Mouse (Mus musculus): ENCODE results near the gene Ube2d1. TPM values are rescaled to one million over a fixed set of nuclear protein-coding genes. Genes with fewer than 3 reads are reported as not detected.

Gene Ube2d1
- 24.2 and 26.2 TPM in 2 replicates for total RNA-seq (2021)
- long read RNA-seq, transcript Ube2d1-201 (7 exons, 1,431 nt), result major isoform, 7 of 11 reads
- long read RNA-seq, partial matches to known transcripts, result 2 of 11 reads
- long read RNA-seq, other reads (novel, unspliced or antisense), result 2 of 11 reads

DNA sequence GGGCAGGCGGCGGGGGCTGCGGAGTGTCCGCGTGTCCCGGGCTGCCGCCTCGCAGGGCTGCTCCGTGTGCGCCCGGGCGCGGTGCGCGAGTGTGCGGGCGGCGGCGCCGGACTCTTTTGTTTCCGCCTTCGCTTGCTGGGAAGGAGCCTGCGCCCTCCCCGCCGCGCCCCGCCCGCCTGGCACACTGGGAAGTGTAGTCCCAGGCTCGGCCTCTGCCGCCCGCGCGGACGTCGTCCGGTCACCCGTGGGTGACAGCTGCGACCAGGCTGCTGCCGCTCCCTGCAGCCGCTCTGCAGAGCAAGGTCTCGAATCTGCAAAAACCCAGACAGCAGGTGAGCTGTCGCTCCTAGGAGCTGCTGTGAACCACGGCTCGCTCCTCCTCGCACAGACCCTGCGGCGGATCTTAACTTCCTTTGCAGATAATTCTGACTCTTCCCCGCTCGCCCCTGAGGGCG lies at the start of gene Ube2d1:
TSS of gene Ube2d1 (minus strand) at position 137 of the 455 bp plus-strand sequence.
- DNase-seq, result peak; percentile 92

DNA sequence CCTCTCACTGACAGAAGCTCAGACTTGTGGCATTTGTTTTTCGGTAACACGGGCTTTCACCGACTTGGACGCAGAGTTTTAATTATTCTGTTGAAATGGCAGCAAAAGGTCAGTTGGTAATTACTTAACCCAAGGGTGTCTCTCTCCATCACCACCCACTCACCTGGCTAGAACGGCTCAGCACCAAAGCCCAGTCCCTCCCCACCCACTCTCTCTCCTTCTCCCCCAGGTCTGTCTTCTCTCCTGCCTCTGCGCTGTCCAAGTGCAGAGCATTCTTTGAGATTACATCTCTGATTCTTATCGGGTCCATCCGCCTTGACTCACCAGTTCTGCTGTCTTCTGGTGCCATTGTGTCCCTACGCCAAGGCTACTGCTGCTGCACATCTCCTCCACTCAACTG lies 47.8 kb upstream of the Ube2d1 start:
- DNase-seq, result no peak

DNA sequence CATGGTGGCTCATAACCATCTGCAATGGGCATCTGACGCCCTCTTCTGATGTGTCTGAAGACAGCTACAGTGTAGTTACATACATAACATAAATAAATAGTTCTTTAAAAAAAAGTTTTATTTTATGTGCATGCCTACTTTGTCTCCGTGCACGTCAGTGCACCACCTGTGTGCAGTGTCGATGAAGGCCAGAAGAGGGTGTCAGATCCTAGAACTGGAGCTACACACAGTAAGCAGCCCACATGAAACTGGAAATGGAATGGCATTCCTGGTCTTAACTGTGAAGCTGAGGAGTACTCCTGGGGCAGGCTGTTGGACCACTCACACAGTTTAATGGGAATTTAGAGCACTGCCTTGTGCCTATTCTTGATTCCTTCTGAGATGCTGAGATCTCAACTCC lies 47.3 kb upstream of the Ube2d1 start:
- DNase-seq, result no peak

DNA sequence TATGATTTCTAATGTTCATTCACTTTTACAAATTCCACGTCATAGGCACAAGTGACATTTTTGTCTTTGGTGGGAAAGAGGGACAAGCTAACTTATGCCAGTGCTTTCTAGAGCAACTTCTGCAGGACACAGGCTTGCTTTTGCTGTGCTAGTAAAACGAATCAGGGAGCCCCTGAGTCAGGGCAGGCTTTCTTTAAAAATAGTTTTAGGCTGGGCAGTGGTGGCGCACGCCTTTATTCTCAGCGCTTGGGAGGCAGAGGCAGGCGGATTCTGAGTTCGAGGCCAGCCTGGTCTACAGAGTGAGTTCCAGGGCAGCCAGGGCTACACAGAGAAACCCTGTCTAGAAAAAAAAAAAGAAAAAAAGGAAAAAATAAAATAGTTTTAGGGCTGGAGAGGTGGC lies 46.8 kb upstream of the Ube2d1 start:
- no peak for DNase-seq

DNA sequence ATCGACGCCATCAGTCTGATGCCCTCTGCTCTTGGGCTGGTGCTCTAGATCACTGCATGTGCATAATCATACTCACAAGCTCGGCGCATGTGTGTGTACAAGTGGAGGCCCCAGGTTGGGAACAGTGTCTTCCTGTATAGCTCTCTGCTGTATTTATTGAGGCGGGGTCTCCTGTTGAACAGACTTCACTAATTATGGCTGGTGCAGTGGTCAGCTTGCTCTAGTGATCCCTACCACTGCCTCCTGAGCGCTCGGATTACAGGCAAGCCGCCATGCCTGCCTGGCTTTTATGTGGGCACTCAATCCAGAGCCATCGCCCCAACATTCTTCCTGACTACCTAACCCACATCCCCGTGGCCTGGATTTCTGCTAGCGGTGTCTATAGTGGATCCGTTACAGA lies 45.0 kb upstream of the Ube2d1 start:
- DNase-seq, result no peak

DNA sequence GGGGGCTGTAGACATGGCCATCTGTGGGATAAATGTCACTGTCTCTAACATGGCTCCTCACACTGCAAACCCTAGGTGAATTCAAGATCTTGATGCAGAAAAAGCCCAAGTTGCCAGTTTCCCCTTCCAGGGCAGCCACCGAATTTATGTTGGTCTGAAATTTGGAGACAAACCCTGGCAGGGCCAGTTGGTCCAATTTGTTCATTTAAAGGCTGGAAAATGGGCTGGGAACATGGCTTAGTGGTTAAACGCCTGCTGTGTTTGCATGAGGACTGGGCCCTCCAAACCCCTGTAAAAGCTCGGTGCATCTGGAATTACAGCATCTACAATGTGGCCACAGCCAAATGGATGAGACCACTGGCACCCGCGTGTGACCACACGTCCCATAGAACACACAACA lies 44.2 kb upstream of the Ube2d1 start:
- DNase-seq, result no peak

DNA sequence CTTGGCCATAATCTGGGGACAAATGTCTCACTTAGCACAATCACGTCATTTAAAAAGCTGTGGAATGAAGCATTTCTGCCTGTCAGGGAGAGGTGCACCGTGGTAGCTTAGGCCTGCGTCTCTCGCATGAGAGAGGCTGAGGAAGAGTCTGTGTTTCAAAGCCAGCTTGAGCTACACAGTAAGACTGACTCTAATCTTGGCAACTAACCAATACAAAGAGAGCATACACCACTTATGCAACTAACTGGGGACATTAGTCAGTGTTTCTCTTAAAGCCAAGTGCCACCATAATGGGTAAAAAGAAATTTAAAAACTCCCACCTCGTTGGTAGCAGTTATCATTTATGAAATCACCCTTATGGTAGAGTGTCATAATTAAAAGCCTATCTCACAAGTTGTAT lies 43.8 kb upstream of the Ube2d1 start:
- DNase-seq, result no peak

DNA sequence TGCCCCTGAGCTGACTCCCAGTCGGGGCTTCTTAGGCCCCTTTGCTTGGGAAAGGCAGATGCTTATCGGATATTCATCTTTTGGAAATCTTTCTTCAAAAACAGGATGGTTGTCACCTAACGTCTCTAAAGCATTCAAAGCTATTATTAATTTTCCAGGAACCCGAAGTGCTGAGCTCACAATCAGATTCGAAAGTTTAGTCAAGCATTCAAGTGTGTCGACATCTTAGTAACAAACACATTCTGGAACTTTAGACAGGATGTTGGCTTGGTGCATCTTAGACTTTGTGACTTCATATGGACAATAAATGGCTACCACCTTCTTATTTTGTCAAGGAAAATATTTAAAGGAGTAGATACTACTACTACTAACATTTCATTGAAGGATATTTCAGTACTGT lies 43.3 kb upstream of the Ube2d1 start:
- DNase-seq, result no peak

DNA sequence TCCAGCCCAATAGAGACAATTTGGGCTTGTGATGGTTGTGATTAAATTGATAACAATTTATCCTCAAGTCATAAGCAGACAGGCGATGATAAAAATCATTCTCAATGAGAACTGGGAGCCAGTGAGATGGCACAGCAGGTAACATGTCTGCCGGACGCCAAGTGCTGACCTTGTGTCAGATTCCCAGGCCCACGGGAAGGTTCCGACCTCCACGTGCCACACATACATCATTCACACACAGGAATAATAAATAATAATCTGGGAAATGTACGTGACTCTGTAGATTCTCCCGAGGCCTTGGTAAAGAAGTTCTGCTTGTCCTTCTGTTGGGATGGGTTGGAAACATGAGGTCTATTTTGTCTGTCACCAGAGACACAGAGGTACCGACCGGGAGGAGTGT lies 42.3 kb upstream of the Ube2d1 start:
- no peak for DNase-seq

DNA sequence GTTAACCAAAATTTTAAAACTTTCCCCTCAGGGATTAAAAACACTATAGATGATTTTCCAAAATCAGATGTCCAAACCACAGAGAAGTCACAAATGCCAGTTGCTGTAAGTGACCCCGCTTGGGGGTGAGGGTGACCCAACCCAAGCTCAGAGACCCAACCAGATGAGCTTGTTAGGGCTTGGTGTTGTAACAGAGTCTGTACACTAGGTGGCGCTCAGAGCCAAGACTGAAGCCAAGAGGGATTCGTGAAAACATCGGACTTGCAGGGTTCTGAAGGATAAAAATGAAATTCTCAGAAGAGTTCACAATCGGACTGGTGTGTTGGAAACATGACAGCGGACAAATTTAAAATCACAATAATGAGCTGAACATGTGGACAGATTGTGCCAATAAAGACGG lies 41.7 kb upstream of the Ube2d1 start:
- DNase-seq, result peak; percentile 65

DNA sequence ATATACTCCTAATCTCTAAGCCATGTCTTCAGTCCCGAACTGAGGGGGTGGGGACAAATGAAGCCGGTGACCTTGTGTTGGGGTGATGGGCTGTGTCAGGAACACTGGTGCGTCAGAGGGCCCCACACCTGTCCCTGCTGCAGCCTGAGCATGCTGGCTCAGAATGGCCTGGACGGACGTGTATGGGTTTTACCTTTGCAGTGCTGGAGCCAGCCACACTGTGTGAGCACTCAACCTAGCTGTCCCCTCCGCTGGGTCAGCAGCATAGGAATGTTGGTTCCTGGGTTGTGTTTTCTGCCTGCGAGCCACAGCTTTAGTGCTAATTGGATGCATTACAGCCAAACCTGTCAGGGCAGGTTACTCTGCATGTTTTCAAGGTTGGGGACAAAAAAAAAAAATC lies 41.1 kb upstream of the Ube2d1 start:
- no peak for DNase-seq

DNA sequence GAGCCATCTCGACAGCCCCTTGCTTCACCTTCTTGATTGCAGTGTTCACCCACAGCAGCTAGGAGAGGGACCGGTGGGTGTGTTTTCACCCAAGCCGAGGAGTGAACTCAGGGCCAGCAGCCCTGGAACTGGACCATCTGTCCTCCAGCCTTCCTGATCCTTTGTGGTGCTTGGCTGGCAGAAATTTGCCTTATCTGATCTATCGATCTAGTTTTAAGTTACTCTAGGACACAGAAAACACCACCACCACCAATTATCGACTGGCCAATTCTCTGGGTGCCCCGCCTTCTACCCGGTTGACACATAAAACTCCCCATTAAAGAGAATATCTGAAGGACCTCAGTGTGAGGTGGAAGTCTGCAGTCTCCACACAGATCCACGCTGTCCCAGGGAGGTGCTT lies 38.6 kb upstream of the Ube2d1 start:
- no peak for DNase-seq

DNA sequence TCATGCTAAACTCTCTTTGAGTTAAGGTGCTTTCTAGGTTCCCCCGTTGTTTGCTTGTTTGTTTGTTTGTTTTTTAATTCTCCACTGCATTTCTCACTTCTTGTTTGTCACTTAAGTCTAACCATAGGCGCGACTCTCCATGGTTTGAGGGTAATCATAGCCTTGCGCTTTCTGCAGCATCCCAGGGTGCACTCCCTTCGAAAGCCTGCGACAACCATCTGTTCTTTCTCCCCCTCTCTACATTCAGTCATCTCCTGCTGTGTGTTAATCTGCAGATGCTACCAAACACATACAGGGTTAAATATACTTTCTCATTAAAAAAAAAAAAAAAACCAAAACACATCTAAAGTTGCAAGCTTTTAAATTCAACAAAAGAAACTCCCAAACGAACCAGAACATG lies 31.4 kb upstream of the Ube2d1 start:
- no peak for DNase-seq

DNA sequence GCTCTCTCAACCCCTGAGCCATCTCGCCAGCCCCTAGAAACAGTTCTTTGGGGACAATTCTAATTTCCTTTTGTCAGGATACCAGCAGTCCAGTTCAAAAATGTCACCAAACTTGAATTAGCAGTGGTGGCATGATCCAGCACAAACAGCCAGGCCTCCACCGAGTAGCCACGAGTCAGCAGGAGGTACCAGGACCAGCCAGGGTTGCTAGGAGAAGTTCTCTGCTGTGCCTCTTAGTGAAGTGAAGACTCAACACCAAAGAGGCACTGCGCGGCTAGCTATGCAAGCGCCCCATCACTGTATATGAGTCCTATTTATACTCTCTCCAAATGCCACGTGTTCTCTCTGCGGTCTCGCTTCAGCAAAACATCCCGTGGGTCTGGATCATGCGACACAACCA lies 31.0 kb upstream of the Ube2d1 start:
- no peak for DNase-seq

DNA sequence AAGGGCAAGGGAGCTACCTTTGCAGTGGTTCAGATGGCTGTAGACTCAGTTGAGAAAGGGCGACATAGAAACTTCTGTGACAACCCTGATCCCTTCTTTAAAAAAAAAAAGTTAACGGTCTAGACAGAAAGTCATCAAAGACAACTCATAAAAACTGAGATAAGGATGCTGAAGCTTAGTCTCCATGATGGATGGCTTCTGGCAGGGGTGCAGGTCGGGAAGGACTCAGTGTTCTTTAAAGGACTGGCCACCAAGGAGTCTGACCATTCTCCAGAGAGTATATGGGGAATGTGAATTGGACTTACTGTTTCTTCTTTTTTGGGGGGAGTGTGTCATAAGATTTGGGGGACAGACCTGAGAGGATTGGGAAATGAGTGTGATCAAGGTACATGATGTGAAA lies 29.5 kb upstream of the Ube2d1 start:
- DNase-seq, result no peak

DNA sequence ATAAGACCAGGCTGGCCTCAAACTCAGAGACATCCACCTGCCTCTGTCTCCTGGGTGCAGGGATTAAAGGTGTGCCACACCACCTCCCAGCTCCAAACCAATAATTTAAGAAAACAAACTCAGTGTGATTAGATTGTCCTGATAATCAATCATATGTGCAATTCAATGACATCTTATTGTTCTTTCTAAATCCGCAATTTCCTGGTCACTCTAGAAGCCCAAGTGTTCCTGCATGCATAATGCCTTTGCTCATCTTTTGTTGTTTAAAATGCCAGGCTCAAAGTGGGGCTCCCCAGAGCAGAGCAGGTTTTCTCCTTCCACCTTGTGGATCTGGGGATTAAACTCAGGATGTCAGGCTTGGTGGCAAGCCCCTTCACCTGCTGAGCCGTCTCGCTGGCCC lies 25.2 kb upstream of the Ube2d1 start:
- DNase-seq, result no peak

DNA sequence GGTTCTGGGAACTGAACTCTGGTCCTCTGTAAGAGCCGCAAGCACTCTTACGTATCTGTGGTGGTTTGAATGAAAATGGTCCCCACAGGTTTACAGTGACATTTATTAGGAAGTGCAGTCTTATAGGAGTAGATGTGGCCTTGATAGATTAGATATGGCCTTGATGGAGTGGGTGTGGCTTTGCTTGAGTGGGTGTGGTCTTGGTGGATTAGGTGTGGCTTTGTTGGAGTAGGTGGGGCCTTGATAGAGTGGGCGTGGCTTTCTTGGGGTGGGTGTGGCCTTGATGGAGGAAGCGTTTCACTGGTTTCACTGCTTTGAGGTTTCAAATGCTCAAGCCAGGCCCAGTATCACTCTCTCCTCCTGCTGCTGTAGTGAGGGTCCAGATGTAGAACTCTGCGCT lies 23.1 kb upstream of the Ube2d1 start:
- DNase-seq, result no peak

DNA sequence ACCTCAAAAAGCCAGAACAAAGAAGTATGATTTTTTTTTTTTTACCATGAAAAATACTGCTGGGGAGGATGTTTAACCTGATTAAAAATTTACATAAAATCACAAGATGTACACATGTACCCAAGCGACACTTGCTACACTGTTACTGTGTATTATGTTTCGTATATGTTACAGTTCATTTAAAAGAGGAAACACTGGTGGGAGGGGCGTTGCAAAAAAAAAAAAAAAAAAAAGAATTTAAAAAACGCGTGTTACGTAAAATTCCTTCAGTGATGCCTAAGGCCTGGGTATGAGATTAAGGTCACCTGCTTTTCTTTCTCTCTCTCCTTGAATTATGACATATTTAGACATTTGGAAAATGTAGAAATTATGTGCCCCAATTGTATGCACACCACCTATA lies 21.7 kb upstream of the Ube2d1 start:
- no peak for DNase-seq

DNA sequence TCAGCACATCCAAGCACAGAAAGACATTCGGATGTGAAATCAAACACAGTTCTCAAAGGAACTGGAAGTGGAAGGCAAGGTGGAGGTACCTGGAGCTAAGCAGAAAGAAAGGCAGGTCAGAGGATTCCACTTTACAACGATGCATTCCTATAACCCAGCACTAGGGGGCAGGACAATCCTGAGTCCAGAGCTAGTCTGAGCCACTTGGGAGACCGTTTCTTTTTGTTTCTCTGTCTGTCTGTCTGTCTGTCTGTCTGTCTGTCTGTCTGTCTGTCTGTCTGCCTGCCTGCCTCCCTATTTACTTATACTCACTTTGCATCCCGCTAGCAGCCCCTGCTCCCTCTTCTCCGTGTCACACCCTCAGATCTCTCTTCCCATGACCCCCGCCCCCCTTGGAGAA lies 21.1 kb upstream of the Ube2d1 start:
- peak; percentile 23 for DNase-seq

DNA sequence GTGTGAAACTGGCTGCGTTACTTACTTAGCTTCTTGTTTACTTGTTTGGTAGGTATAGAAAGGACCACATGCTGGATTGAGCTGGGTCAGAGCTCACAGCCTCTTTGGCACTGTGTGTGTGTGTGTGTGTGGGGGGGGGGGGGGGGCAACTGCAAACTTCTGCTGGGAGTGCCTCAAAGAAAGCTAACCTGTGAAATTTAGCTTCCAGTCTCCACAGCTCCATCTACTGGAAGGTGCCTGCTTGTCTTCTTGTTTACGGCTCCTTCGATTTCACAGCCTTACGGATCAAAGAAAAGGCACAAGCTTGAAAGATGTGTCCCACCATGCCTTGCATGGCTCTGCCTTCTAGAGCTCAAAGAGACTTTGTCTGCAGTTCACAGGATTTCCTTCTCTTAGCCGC lies 17.4 kb upstream of the Ube2d1 start:
- DNase-seq, result no peak

DNA sequence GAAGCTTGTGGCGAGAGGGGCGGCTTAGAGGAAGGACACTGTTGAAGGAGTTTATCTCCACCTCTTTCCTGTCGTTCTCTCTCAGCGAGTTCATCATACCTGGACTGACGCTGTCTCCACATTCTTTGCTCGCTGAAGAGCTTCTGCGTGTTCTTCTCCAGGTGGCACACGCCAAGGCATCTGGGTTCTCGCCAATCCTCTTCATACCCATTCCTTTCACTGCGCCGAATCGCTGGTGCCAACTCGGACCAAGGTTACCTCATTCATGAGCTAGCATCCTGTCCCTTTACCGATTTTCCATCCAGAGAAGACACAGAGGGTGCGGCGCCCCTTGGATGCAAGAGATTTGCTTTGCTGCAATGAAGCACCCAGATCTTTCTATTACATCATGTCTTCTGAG lies 15.1 kb upstream of the Ube2d1 start:
- no peak for DNase-seq

DNA sequence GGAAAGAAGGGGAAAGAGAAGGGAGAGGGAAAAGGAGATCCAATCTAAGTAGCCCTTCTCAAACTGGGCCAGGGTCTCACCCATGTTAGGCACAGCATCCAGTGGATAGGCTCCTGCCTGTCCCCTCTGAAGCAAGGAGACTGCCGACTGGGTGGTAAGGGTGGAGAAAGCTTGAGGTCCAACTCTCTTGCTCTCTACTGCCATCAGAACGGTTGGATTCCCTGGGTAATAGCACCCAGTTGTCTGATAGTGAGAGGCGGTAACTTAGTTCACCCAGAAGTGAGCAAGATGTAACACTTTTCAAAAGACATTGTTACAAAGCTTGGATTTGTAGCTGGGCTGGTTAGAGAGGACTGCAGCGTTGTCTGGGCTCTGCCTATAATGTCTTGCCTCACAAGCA lies 8.2 kb upstream of the Ube2d1 start:
- DNase-seq, result no peak

DNA sequence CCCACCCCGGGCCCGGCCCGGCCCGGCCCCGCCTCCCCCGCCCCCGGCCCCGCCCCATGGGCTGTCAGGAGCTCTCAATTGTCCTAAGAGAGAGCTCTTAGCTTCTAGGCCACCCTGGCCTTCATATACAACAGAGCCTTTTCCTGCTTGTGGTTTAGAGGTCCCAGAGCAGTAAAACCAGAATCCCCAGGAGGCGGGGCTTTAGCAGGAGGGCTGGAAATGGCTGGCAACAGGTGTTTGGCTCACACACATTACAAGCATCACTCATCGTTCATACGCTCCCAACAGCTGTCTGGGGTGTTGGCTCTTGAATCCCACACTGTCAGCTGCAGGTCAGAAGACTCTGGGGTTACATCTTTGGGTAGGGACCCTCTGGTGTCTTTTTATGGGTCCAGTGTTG lies 7.2 kb upstream of the Ube2d1 start:
- DNase-seq, result no peak

DNA sequence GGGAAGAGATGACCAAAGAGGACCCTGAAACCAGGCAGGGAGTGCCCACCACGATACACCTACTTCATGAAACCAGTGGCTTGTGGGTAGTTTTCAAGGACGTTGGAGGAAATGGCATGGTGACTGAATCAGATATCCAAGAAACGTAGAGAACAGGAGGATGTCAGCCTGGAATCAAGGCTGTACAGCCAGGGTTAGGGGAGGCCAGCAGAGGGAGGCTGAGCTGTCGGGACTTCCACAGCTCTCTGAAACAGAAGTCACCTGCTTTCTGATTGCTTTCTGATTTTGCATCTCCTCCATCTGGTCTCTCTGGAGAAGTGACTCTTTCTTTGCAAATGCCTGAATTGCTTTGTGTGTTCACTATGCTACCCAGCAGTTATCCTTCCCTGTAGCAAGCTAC lies 6.7 kb upstream of the Ube2d1 start:
- no peak for DNase-seq

DNA sequence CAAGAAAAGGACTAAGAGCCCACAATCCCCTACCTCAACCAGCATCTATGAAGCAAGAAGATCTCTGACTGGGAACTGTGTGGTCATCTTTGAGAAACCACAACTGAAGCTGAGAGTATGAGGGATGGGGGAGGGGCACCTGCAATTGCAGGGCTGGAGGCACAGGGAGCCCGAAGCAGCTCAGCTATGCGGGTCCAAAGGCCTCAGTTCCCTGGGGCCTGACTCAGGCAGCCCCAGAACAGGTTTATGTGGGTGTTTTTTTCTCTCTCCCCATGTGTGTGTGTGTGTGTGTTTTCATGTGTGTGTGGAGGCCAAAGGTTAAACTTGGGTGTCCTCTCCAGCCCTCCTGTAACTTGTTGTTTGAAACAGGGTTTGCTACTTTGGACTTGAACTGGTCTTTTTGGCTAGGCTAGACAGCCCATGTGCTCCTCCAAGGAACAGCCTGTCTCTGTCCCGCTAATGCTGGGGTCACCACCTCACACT lies 6.2 kb upstream of the Ube2d1 start:
- DNase-seq, result no peak

Measured in adrenal gland, postnatal 25 days (tissue).